8 mouse cellular contexts compared by ENCODE assay signal in the genomic region with DNA sequence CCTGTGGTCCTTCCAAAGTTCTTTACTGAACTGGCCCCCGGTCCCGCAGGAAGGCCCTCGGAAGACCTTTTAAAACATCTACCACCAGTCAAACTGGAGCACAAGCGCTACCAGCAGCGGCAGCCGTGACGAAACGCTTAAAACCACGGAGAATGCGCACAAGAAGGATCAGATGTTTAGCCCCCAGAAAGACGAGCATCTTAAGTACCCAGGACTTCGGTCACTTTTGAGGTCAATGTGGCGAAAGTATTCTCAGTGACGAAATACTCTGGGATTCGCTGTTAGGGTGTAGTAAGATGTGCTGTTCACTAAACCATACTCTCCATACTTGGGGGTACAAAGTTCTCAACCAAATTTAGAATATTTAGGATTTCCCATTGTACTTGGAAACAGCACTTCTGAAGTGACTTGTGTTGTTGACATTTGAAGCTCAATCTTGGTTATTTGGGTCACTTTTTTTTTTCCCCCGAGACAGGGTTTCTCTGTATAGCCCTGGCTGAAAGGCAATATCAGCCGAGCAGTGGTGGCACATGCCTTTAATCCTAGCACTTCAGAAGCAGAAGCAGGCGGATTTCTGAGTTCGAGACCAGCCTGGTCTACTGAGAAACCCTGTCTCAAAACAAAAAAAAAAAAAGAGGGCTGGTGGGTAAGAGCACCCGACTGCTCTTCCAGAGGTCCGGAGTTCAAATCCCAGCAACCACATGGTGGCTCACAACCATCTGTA. TPM values are rescaled to one million over a fixed set of nuclear protein-coding genes. Genes with fewer than 3 reads are reported as not detected.
DNase-seq lines count a peak whose midpoint lies in the region; ATAC-seq and TF ChIP-seq lines count a peak whose summit lies in the region.

No protein-coding gene starts in this region.

- peak overlapping the region; percentile 87 for H3K9ac ChIP-seq in ES-Bruce4 (ENCODE audit: low read depth, poor library complexity, severe bottlenecking)
- H3K9ac ChIP-seq in forebrain, postnatal 0 days, result peak overlapping the region; percentile 81
- peak overlapping the region; percentile 79 for H3K9ac ChIP-seq in liver, embryonic 16.5 days (ENCODE audit: low read depth, low read length)
- peak overlapping the region; percentile 91 for H3K9ac ChIP-seq in stomach, embryonic 16.5 days (ENCODE audit: low read length)

- DNase-seq in frontal cortex, adult 2 months (ENCODE audit: extremely low spot score in 1 of 2, low spot score in 1 of 2), result no peak
- no peak for DNase-seq in forebrain, postnatal 0 days
- no peak for DNase-seq in left cerebral cortex, adult 8-10 months (ENCODE audit: low spot score in 2 of 2)
- DNase-seq in right cerebral cortex, adult 2 months (ENCODE audit: low spot score in 2 of 2), result no peak

- no peak for TF ChIP-seq EP300 in ES-Bruce4 (IDR thresholded peaks at IDR 0.05; ENCODE audit: insufficient read depth, low read depth, low read length)

- H3K36me3 ChIP-seq in ES-Bruce4 (ENCODE audit: control insufficient read depth, insufficient read depth, low read length, poor library complexity, severe bottlenecking), result no peaks in the 10 kb centered on the region
- H3K36me3 ChIP-seq in forebrain, postnatal 0 days (ENCODE audit: insufficient read depth), result no peaks in the 10 kb centered on the region
- no peaks in the 10 kb centered on the region for H3K36me3 ChIP-seq in liver, embryonic 16.5 days (ENCODE audit: control insufficient read depth, insufficient read depth)
- no peaks in the 10 kb centered on the region for H3K36me3 ChIP-seq in stomach, embryonic 16.5 days (ENCODE audit: control insufficient read depth, insufficient read depth, low read length)

- 15% methylated on average over 21 of the region's 21 CpGs for WGBS in forebrain, postnatal 0 days
- 9% methylated on average over 21 of the region's 21 CpGs for WGBS in liver, embryonic 16.5 days (ENCODE audit: insufficient replicate concordance)
- 14% methylated on average over 21 of the region's 21 CpGs for WGBS in stomach, embryonic 16.5 days

- peak overlapping the region; percentile 92 for H3K4me3 ChIP-seq in ES-Bruce4 (ENCODE audit: low read depth, low read length)
- H3K4me3 ChIP-seq in forebrain, postnatal 0 days (ENCODE audit: low read depth, low read length), result peak overlapping the region; percentile 90
- peak overlapping the region; percentile 89 for H3K4me3 ChIP-seq in liver, embryonic 16.5 days (ENCODE audit: low read depth, low read length)
- H3K4me3 ChIP-seq in stomach, embryonic 16.5 days (replicated peaks; ENCODE audit: low read length), result peak overlapping the region; percentile 75

- no peaks in the 10 kb centered on the region for H3K27me3 ChIP-seq in ES-Bruce4 (ENCODE audit: control insufficient read depth, insufficient read depth, low read length, poor library complexity, severe bottlenecking)
- H3K27me3 ChIP-seq in forebrain, postnatal 0 days (ENCODE audit: insufficient read depth, low read length), result no peaks in the 10 kb centered on the region
- no peaks in the 10 kb centered on the region for H3K27me3 ChIP-seq in liver, embryonic 16.5 days (ENCODE audit: control insufficient read depth, insufficient read depth, low read depth, low read length)
- no peaks in the 10 kb centered on the region for H3K27me3 ChIP-seq in stomach, embryonic 16.5 days (ENCODE audit: control insufficient read depth, insufficient read depth, low read length)

- H3K27ac ChIP-seq in ES-Bruce4 (ENCODE audit: insufficient read depth, low read length), result no peak overlapping the region
- peak overlapping the region; percentile 50; the same call in 1 of the 2 replicates for H3K27ac ChIP-seq in forebrain, postnatal 0 days (ENCODE audit: low read depth, low read length)
- peak overlapping the region; percentile 40 for H3K27ac ChIP-seq in liver, embryonic 16.5 days (ENCODE audit: low read length)
- peak overlapping the region; percentile 65 for H3K27ac ChIP-seq in stomach, embryonic 16.5 days (ENCODE audit: low read length)

- peak overlapping the region; percentile 86 for H3K4me2 ChIP-seq in forebrain, postnatal 0 days (ENCODE audit: low read depth)
- peak overlapping the region; percentile 95 for H3K4me2 ChIP-seq in liver, embryonic 16.5 days (ENCODE audit: low read depth, low read length)
- peak overlapping the region; percentile 77 for H3K4me2 ChIP-seq in stomach, embryonic 16.5 days (ENCODE audit: low read depth, low read length)

- no peak for TF ChIP-seq CTCF in ES-Bruce4 (IDR thresholded peaks at IDR 0.05; ENCODE audit: low read depth, low read length)
- 0 out of 2 replicates have a peak, but pooled peaks have one; percentile 1 for TF ChIP-seq CTCF in forebrain, postnatal 0 days (IDR thresholded peaks at IDR 0.05; ENCODE audit: low read depth)

- ATAC-seq in frontal cortex, adult (ENCODE audit: low TSS enrichment), result peak; percentile 42; the same call in 1 of the 2 replicates
- no peak for ATAC-seq in forebrain, postnatal 0 days
- ATAC-seq in liver, embryonic 16.5 days (ENCODE audit: low read depth), result no peak
- ATAC-seq in stomach, embryonic 16.5 days (ENCODE audit: insufficient read depth, low FRiP score), result no peak

- H3K9me3 ChIP-seq in ES-Bruce4 (replicated peaks; ENCODE audit: control insufficient read depth, insufficient read depth, low read length, poor library complexity, severe bottlenecking), result no peaks in the 10 kb centered on the region
- H3K9me3 ChIP-seq in forebrain, postnatal 0 days (ENCODE audit: low read length), result no peaks in the 10 kb centered on the region
- no peaks in the 10 kb centered on the region for H3K9me3 ChIP-seq in liver, embryonic 16.5 days (replicated peaks; ENCODE audit: control insufficient read depth, low read length)
- H3K9me3 ChIP-seq in stomach, embryonic 16.5 days (replicated peaks; ENCODE audit: control insufficient read depth, low read length), result no peaks in the 10 kb centered on the region

- TF ChIP-seq POLR2A in ES-Bruce4 (IDR thresholded peaks at IDR 0.05; ENCODE audit: insufficient read depth, low read length), result no peak

- H3K4me1 ChIP-seq in ES-Bruce4 (ENCODE audit: control insufficient read depth, insufficient read depth, low read length), result no peaks in the 10 kb centered on the region
- H3K4me1 ChIP-seq in forebrain, postnatal 0 days (ENCODE audit: insufficient read depth), result 0 out of 2 replicates have a peak, but pooled peaks cover 4% of the 10 kb centered on the region
- peaks cover 4% of the 10 kb centered on the region for H3K4me1 ChIP-seq in liver, embryonic 16.5 days (ENCODE audit: control insufficient read depth, low read depth, low read length)
- no peaks in the 10 kb centered on the region for H3K4me1 ChIP-seq in stomach, embryonic 16.5 days (ENCODE audit: control insufficient read depth, insufficient read depth, low read length)

RNA-seq across cellular contexts. Expression of a gene that starts 6.3 kb away (rescaled TPM):
- 8.7 and 9.0 TPM in 2 replicates for polyA plus RNA-seq in frontal cortex, adult 2 months (2012; rRNA removed)
- polyA plus RNA-seq in ES-Bruce4 (2011; ENCODE audit: insufficient read depth, insufficient read length, low read depth, missing spikeins), result 12.1 and 16.8 TPM in 2 replicates
- 7.1 and 7.2 TPM in 2 replicates for total RNA-seq in forebrain, postnatal 0 days (2014; rRNA removed)
- 2.7 and 6.9 TPM in 2 replicates for polyA plus RNA-seq in forebrain, postnatal 0 days (2015; fragmentation: Nextera tagmentation; extraction: Ambion mirVana)
- 2.4 and 2.7 TPM in 2 replicates for polyA plus RNA-seq in liver, embryonic 16.5 days (2015; fragmentation: Nextera tagmentation; extraction: Ambion mirVana)
- 7.7 and 8.6 TPM in 2 replicates for polyA plus RNA-seq in stomach, embryonic 16.5 days (2015; fragmentation: Nextera tagmentation; extraction: Ambion mirVana)
- total RNA-seq in left cerebral cortex, adult 8-10 months (2022), result 10 to 100 TPM; 22.5 to 34.9 (median 24.2) TPM

RNA-seq across cellular contexts. Expression of a gene that starts 12.9 kb away (rescaled TPM):
- 13.7 and 16.1 TPM in 2 replicates for polyA plus RNA-seq in frontal cortex, adult 2 months (2012; rRNA removed)
- 4.2 and 6.3 TPM in 2 replicates for polyA plus RNA-seq in ES-Bruce4 (2011; ENCODE audit: insufficient read depth, insufficient read length, low read depth, missing spikeins)
- 17.4 and 19.7 TPM in 2 replicates for total RNA-seq in forebrain, postnatal 0 days (2014; rRNA removed)
- 2.3 and 3.3 TPM in 2 replicates for polyA plus RNA-seq in forebrain, postnatal 0 days (2015; fragmentation: Nextera tagmentation; extraction: Ambion mirVana)
- polyA plus RNA-seq in liver, embryonic 16.5 days (2015; fragmentation: Nextera tagmentation; extraction: Ambion mirVana), result 0.51 and 0.55 TPM in 2 replicates
- polyA plus RNA-seq in stomach, embryonic 16.5 days (2015; fragmentation: Nextera tagmentation; extraction: Ambion mirVana), result 1.2 TPM in 2 replicates
- 10 to 100 TPM; 20.6 to 24.9 (median 22.7) TPM for total RNA-seq in left cerebral cortex, adult 8-10 months (2022)

RNA-seq across cellular contexts. Expression of a gene that starts 18.7 kb away (rescaled TPM):
- 92.6 and 107 TPM in 2 replicates for polyA plus RNA-seq in frontal cortex, adult 2 months (2012; rRNA removed)
- polyA plus RNA-seq in ES-Bruce4 (2011; ENCODE audit: insufficient read depth, insufficient read length, low read depth, missing spikeins), result 25.0 and 26.8 TPM in 2 replicates
- total RNA-seq in forebrain, postnatal 0 days (2014; rRNA removed), result 33.2 and 38.0 TPM in 2 replicates
- polyA plus RNA-seq in forebrain, postnatal 0 days (2015; fragmentation: Nextera tagmentation; extraction: Ambion mirVana), result 2.5 and 2.9 TPM in 2 replicates
- polyA plus RNA-seq in liver, embryonic 16.5 days (2015; fragmentation: Nextera tagmentation; extraction: Ambion mirVana), result 0.42 and 0.69 TPM in 2 replicates
- polyA plus RNA-seq in stomach, embryonic 16.5 days (2015; fragmentation: Nextera tagmentation; extraction: Ambion mirVana), result 4.0 and 4.2 TPM in 2 replicates
- total RNA-seq in left cerebral cortex, adult 8-10 months (2022), result 100 to 1,000 TPM; 127 to 134 (median 132) TPM

RNA-seq across cellular contexts. Expression of a gene that starts 18.8 kb away (rescaled TPM):
- 0.90 TPM in 1 of 2 replicates, not detected in the other for polyA plus RNA-seq in frontal cortex, adult 2 months (2012; rRNA removed)
- polyA plus RNA-seq in ES-Bruce4 (2011; ENCODE audit: insufficient read depth, insufficient read length, low read depth, missing spikeins), result not detected in 2 replicates
- total RNA-seq in forebrain, postnatal 0 days (2014; rRNA removed), result 3.1 TPM in 1 of 2 replicates, not detected in the other
- polyA plus RNA-seq in forebrain, postnatal 0 days (2015; fragmentation: Nextera tagmentation; extraction: Ambion mirVana), result 0.30 and 0.89 TPM in 2 replicates
- polyA plus RNA-seq in liver, embryonic 16.5 days (2015; fragmentation: Nextera tagmentation; extraction: Ambion mirVana), result 0.11 TPM in 1 of 2 replicates, not detected in the other
- polyA plus RNA-seq in stomach, embryonic 16.5 days (2015; fragmentation: Nextera tagmentation; extraction: Ambion mirVana), result 0.12 TPM in 1 of 2 replicates, not detected in the other
- total RNA-seq in left cerebral cortex, adult 8-10 months (2022), result 1 to 10 TPM in 3 of 4 experiments, not detected in 1; 1.5 to 6.7 (median 4.2) TPM

RNA-seq across cellular contexts. Expression of a gene that starts 27.8 kb away (rescaled TPM):
- 466 and 555 TPM in 2 replicates for polyA plus RNA-seq in frontal cortex, adult 2 months (2012; rRNA removed)
- polyA plus RNA-seq in ES-Bruce4 (2011; ENCODE audit: insufficient read depth, insufficient read length, low read depth, missing spikeins), result 317 and 318 TPM in 2 replicates
- 113 and 116 TPM in 2 replicates for total RNA-seq in forebrain, postnatal 0 days (2014; rRNA removed)
- polyA plus RNA-seq in forebrain, postnatal 0 days (2015; fragmentation: Nextera tagmentation; extraction: Ambion mirVana), result 105 and 126 TPM in 2 replicates
- 30.1 and 32.0 TPM in 2 replicates for polyA plus RNA-seq in liver, embryonic 16.5 days (2015; fragmentation: Nextera tagmentation; extraction: Ambion mirVana)
- polyA plus RNA-seq in stomach, embryonic 16.5 days (2015; fragmentation: Nextera tagmentation; extraction: Ambion mirVana), result 67.8 and 78.6 TPM in 2 replicates
- total RNA-seq in left cerebral cortex, adult 8-10 months (2022), result 100 to 1,000 TPM; 231 to 262 (median 243) TPM
